Mouse (Mus musculus): ENCODE data around the gene Gak. TPM values are rescaled to one million over a fixed set of nuclear protein-coding genes. Genes with fewer than 3 reads are reported as not detected.
"Not testable (repeated sequence)": the region's sequence is repeated elsewhere in the genome, so short reads cannot be mapped to it uniquely, and the experiment has no call there.

The Gak gene
- total RNA-seq, 2 experiments from 2014 or later, result 87.3 to 90.5 TPM

DNA sequence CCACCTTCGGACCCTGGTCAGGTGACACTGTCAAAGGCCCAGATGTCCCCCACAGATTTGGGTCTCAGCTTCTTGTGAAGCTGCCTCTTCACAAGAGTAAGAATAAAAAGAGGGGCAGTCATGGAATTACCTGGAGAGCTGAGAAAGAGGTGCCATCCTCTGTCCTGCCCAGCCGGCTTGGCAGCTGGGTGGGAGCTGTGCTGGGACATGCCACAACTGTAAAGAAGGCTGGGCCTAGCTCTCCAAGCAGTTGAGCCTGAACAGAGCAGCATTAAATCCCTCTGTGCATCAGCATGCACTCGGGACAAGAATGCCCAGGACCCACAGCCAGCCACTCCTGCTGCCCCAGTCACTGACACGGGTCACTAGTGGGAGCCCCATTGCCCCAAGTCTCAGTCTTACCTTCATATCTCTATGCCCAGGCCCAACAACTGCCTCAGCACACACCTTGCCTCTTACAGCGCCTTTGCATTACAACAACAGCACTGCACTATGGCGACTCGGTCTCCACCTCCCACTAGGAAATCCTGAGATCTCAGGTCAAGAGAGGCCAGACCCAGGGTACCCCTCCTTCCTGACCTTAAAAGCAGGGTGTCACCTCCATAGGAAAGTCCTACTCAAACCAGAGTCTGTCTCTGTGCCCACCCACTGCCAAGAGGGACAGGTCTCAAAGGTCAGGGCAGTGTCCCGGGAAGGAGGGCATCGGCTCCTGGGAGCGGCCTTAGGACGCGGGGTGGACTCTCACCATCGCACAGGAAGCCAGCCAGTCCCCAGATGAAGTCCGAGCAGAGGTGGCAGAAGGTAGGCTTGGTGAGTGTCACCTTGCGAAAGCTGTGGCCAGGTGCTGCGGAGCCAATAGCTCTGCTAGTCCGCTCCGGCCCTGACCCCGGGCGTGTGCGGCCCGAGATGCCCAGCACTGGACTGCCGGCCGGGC, 30.4 kb upstream of the Gak start, which contains the start of gene Idua:
Gene Idua, plus strand, starts transcription at position 634 of the 934 bp plus-strand sequence.
- intact Hi-C loops (cut with DNase I), result loop anchor here (10.0 kb wide), 2 partner anchors 235 to 1445 kb away; partner anchors contain the start of gene Gtpbp6
- no peak for DNase-seq (ENCODE audit: low spot score in 2 of 2)

DNA sequence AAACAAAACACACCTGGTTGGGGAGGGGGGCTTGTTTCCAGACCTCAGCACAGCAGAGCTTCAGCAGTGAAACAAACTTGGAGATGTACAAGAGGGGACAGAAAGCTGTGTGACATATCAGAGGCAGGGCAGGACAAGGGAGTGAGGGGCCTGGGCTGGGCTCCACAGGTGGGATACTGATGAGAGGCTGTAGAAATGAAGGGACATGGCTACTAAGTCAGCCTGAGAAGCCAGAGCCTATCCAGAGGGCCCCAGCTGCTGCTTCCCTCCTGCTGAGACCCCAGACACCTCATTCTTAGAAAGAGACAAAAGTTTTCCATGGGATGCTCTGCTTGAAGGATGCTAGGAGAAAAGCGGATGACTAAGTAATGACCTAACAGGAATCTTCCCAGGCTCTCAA, 29.1 kb upstream of the Gak start:
- no peak for DNase-seq (ENCODE audit: low spot score in 2 of 2)

DNA sequence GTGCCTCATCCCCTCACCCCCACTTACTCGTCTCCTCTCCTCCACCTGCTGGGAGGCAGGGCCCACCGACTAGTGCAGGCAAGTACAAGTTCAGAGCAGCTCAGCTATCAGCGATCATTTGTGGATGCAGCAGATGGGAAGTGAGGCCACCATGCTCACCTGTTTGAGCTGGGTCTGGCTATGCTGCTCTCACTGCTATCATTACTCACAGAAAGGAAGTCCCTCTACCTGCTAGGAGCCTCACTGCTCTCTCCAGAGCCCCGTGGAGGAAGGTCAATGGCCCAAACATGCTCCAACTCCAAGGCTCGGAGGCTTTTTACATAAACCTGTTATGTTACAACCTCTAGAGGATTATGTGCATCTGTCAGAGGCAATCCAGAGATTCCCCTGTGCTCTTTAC, 27.9 kb upstream of the Gak start:
- DNase-seq (ENCODE audit: low spot score in 2 of 2), result no peak
- intact Hi-C loops (cut with DNase I), result loop anchor here (10.0 kb wide), 1 partner anchor 233 kb away; no protein-coding TSS in a partner anchor

More for the DNA sequence above, 29.1 kb upstream of the Gak start:
- intact Hi-C loops (cut with DNase I), result loop anchor here (10.0 kb wide), 1 partner anchor 234 kb away; no protein-coding TSS in a partner anchor

DNA sequence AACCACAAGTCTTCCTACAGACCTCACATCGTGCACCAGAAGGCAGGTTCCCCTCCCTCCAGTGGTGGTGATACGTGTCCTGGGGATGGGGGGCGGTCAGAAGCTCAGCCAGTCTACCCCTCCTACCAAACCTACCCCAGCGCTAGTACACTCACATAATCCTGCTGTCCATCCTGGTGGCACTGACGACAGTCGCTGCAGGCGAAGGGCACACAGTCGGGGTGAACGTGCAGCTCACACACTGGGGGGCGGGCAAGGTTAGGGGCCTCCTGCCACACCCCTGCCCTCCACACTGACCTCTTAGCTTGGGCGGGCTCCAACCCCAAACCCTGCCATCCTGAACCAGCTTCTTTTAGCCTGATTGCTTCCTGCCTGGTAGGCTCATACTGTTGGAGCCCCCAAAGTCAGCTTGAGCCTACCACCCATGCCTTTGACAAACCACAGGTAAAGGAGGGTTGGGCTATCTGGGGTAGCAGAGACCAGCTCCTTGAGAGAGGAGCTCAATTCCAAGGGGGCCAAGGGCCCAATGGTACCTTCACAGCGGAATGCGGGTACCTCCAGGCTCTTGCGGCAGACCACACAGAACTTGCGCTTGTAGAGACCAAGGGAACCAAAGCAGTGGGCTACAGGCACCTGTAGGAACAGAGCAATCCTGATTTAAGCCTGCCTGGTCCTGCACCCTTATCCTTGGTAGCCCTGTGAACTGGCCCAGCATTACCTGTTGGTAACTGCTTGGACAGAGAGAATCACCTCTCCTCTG, 26.5 kb upstream of the Gak start:
- no peak for DNase-seq (ENCODE audit: low spot score in 2 of 2)
- intact Hi-C loops (cut with DNase I), result loop anchor here (10.0 kb wide), 1 partner anchor 231 kb away; no protein-coding TSS in a partner anchor

DNA sequence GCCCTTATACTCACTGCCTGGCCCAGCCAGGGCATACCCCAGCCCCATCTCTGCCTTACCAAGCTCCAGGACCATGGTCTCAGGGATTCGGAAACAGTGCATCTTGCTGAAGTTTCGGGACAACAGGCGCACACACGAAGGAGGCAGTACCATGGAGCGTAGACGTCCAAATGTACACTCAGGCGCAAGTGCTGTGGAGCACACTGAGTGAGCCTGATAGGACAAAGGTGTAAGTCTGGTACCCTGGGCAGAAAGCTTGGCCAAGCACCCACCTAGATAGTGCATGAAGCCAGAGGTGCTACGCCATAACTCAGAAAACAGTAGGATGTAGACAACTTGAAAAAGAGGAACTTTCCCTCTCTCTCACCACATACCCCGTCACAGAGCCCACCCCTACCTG, 25.8 kb upstream of the Gak start:
- intact Hi-C loops (cut with DNase I), result loop anchor here (10.0 kb wide), 1 partner anchor 231 kb away; no protein-coding TSS in a partner anchor
- DNase-seq (ENCODE audit: low spot score in 2 of 2), result no peak

DNA sequence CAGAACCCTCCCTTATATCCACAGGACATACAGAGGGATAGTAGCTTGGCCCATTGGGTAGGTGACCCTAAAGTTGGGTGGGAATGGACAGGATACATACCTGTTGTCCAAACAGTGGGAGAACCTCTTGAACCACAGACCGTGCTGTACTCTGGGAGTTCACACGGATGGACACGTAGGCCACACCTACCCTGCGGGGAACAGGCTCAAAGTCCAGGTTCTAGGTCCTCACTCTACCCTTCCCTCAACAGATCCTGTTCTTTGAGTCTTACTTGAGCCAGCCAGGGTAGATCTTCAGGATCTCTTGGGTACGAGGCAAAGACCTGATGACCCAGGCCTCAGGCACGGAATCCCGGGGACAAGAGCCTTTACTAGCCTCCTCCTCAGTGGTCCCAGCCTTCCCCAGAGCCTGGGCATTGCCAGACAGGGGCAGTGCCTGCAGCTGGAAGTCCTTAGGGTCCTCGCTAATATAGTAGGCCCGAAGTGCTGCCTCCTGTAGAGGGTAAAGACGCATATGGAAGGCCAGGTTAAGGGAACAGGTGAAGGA, 25.0 kb upstream of the Gak start:
- intact Hi-C loops (cut with DNase I), result loop anchor here (10.0 kb wide), 1 partner anchor 230 kb away; no protein-coding TSS in a partner anchor
- no peak for DNase-seq (ENCODE audit: low spot score in 2 of 2)

DNA sequence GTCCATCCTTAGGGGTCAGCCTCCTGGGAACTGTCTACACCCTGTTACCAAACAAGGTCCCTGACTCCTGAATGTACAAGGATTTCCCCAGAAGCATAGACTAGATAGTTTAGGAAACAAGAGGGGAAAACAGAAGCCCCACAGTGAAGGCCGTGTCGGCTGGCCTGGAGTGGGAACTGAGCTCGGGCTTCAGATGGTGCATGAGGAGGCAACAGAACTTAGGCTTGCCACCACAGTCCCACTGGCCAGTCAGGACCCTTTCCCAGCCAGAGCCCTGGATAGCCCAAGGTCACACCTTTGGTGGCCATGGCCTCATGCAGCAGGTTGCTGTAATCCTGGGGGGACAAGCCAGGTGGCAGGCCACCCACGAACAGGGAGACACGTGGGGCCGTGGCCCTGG, 23.8 kb upstream of the Gak start:
- intact Hi-C loops (cut with DNase I), result loop anchor here (10.0 kb wide), 1 partner anchor 229 kb away; no protein-coding TSS in a partner anchor
- DNase-seq (ENCODE audit: low spot score in 2 of 2), result no peak

DNA sequence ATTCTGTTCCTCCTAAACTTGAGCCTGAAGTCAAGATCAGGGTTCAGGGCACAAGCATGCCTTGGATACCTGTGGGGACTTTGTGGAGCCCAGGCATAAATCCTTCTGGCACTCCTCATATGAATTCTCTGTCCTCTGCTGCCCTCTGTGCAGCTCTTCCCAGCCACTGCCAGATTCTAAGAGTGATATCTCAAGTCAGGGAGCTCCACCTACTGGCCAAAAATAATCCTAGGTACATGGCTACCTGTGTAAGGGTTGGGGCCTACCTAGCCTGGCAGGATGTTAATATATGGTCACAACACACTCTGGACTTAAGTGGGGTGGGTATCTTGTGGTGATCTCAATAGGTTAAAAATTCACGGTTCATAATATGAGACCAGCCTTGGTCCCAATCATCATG, 22.3 kb upstream of the Gak start:
- DNase-seq (ENCODE audit: low spot score in 2 of 2), result peak; percentile 64 to 80
- intact Hi-C loops (cut with DNase I), result loop anchor here (10.0 kb wide), 1 partner anchor 227 kb away; no protein-coding TSS in a partner anchor

DNA sequence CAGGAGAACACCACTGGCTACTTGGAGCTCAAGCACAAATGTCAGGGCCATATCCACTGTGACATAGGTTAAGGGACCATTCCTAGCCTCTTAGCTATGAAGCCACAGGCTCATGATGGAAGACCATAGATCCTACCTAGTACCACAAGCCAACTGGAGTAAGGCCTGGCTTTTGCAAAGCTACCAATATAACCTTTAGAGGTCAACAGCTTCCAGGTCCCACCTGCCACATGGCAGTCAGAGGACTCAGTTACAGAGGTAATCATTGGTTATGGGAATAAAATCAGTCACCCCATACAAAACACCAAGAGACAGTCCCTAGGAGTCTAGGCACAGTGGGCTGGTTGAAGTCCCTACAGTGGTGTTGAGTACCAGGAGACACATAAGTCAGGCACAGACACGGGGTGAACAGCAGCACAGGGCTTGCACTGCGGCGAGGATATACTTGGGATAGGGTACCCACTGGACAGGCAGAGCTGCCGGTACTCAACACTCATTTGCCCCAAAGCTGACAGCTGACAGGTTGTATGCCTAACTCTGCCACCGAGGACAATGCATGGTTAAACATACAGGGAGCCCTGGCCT, 21.7 kb upstream of the Gak start:
- no peak for DNase-seq (ENCODE audit: low spot score in 2 of 2)
- intact Hi-C loops (cut with DNase I), result loop anchor here (10.0 kb wide), 1 partner anchor 226 kb away; no protein-coding TSS in a partner anchor

DNA sequence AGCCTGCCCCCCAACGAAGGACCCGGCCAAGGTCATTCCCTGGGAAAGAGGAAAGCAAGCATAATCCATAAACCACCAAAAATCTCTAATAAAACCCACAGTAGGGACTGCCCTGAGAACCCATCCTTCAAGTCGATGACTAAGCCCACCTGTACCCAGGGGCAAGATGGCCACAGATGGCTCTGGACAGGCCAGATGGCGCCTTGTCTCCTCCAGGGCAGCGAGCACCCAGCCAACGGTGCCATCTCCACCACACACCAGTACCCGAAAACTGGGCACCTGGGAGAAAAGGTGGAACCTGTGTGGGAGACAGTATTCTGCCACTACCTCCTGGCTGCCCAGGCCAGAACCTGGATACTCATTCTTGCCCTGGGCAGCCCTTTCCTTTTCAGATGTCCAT, 20.8 kb upstream of the Gak start:
- intact Hi-C loops (cut with DNase I), result loop anchor here (10.0 kb wide), 1 partner anchor 226 kb away; no protein-coding TSS in a partner anchor
- no peak for DNase-seq (ENCODE audit: low spot score in 2 of 2)

DNA sequence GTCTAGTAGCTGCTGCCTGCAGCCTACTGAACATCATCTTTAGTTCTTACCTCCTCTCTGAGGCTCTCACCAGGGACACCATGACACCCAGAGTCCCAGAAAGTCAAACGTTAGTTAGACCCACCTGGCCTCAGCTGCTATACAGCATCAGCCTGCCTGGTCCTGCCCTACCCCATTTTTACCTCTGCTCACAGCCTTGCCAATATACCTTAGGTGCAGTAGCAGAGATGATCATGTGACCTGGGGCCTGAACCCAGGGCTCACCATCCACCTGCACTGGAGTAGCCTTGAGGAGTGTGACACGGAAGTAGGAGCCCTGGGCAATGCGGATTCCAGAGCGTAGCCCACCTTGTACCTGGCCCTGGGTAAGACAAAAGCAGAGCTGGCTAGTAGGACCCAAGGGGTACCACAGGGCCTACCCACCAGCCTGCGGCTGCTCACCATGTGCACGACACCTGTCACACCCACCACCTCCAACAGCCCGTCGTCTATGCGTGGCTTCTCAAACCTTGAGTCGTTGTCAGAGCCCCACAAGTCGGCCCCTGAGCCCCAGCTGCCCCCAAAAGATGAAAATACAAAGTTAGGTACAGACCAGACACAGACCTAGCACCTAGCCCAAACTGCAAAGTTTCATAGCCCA, 19.5 kb upstream of the Gak start:
- DNase-seq (ENCODE audit: low spot score in 2 of 2), result no peak
- intact Hi-C loops (cut with DNase I), result no loop called here

DNA sequence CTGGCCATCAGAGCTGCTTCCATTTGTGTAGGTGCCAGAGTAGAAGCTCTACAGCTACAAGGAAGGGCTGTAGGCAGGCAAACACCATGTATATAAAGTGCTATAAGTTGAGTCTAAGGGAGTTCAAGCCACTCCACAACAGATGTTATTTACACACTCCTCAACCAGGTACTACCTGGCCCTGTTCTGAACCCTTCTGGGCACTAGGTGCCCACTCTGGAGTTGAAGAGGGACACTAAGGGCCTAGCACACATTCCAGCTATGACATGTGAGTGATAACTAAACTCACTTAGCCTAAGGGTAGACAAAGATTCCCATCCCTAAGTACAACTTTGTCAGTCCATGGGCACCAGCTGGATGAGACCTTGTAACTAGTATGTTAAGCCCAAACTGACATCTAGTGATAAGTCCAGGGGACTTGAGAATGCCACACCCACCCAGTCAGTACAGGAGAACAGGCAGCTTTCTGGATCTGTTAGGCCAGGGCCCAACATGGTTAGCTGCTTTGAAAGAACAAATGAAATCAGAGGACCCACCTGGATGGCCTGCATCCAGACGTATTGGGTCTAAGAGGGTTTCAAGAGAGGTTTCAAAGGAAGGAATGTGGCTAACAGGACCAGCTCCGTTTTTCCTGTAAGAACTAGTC, 18.4 kb upstream of the Gak start:
- DNase-seq (ENCODE audit: low spot score in 2 of 2), result no peak
- intact Hi-C loops (cut with DNase I), result no loop called here

DNA sequence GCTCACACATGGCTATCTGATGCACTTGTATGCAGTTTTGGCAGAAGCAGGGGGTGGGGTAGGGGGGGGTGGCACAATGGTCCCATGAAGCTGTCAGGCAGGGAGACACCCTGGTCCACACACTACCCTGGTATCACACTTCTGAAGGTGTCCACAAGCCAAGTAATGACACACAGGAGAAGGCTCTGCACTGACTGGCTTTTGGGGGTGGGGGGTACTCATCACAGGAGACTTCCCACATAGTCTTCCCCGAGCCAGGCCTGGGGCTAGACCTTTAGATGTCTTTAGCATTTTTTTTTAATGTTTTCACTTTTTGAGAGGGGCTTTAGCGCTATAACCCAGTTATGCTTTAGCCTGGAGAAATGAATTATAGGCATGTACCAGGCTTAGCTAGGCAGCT, 17.8 kb upstream of the Gak start:
- DNase-seq (ENCODE audit: low spot score in 2 of 2), result no peak
- intact Hi-C loops (cut with DNase I), result no loop called here

DNA sequence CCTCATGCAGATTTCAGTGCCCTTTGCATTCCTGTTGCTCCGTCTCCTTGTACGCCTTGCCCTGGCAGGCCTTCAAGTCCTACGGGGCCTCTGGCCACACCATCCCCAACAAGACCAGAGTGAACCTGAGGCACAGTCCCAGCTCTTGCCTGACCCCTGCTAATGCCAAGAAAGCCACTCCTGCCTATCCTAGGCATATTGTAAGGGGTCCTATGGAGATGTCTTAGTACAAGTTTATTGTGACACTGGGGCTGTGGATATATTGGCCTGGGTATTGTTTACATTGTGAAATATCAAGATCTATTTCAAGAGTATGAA, 16.7 kb upstream of the Gak start:
- intact Hi-C loops (cut with DNase I), result no loop called here
- no peak for DNase-seq (ENCODE audit: low spot score in 2 of 2)

DNA sequence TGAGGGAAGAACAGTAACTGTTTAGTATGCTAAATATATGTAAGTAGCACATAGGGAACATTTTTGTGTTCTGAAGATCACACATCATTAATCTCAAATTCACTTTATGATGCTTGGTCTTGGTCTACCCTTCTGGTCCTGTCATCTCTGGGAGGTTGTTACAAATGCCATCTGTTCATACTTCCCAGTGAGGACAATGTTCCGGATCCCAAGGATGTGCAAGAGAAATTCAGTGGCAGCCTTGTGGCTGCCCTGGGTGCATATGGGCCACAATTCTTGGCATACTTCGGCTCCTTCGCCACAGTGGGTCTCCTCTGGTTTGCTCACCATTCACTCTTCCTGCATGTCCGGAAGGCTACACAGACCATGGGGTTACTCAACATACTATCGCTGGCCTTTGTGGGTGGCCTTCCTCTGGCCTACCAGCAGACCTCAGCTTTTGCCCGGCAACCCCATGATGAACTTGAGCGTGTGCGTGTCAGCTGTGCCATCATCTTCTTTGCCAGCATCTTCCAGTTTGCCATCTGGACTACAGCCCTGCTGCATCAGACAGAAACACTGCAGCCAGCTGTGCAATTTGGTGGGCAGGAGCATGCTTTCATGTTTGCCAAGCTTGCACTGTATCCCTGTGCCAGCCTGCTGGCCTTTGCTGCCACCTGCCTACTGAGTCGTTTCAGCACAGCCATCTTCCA, 16.2 kb upstream of the Gak start:
- intact Hi-C loops (cut with DNase I), result no loop called here
- peak in 1 of 2 experiments; percentile 62 for DNase-seq (ENCODE audit: low spot score in 2 of 2)

DNA sequence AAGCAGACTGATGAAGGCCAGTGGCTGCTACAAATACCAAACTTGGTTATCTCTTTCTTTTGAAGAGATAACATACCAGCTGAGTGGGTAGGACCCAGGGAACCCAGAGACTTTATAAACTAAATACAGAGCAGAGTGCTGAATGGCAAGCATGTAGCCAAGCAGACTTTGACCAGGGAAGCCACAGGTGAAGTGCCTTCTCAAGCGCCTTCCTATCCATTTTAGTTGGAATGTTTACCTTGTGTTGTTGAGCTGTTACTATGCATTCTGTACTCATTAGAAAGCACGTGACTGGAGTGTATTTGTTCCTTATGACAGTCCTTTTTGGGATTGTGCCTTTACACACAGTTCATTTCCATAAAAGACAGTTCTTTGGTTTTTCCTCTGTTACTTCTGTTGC, 14.1 kb upstream of the Gak start:
- intact Hi-C loops (cut with DNase I), result no loop called here

DNA sequence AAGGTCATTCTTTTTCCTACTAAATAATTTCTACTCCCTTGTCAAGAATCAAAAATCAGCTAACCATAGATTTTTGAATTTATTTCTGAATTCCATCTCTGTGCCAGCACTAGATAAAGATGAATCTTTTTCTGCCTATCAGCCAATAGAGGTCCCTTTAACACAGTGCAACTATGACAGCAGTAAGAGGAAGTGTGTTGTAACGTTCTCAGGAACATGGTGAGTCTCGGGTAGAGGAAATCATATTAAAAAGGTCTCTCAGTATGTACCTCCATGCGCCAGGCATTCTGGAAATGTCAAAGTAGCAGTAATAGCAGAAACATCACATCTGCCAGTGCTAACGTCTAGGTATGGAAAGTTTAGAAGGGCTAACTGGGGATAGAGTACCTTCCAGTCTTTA, 6.6 kb upstream of the Gak start:
- no peak for DNase-seq (ENCODE audit: low spot score in 2 of 2)
- intact Hi-C loops (cut with DNase I), result no loop called here

More for the DNA sequence above, 14.1 kb upstream of the Gak start:
- no peak for DNase-seq (ENCODE audit: low spot score in 2 of 2)

DNA sequence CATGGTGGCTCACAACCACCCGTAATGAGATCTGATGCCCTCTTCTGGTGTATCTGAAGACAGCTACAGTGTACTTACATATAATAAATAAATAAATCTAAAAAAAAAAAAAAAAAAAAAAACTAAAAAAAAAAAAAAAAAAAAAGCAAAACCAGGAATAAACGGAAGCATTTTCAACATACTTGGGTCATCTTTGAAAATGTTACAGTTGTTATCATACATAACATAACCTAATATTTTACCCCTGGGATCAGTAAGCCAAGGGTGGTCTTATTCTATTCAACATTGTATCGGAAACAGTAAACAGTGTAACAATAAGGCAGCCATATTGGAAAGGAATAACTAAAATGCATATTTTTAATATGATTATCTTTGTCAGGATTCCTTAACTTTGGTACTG, 4.5 kb upstream of the Gak start:
- DNase-seq (ENCODE audit: low spot score in 2 of 2); intact Hi-C loops (cut with DNase I): not testable (repeated sequence)
